Mouse (Mus musculus) G1E (cell line): ENCODE results near the gene Tmem37. TPM values are rescaled to one million over a fixed set of nuclear protein-coding genes. Genes with fewer than 3 reads are reported as not detected.

Experiments
- ATAC-seq: 2 replicates; pipeline ENCODE4 v1.8.0; 2016; ENCODE audit warnings: mild to moderate bottlenecking; ENCODE audit not compliant: insufficient number of reproducible peaks, poor library complexity, low FRiP score, severe bottlenecking; ENCODE audit errors: extremely low read depth
- DNase-seq: peaks from one replicate; pipeline ENCODE4 v3.0.0; 2012; ENCODE audit warnings: low spot score
- H3K27me3 ChIP-seq: 2 replicates; pipeline ENCODE4 v1.6.1; 2012; ENCODE audit warnings: mild to moderate bottlenecking, low read length, inconsistent platforms; ENCODE audit not compliant: insufficient read depth
- H3K36me3 ChIP-seq: replicated peaks from 2 replicates; pipeline ENCODE3; 2012; ENCODE audit warnings: mild to moderate bottlenecking, inconsistent platforms
- H3K4me1 ChIP-seq: 2 replicates; pipeline ENCODE4 v1.6.1; 2012; ENCODE audit warnings: low read depth, low read length, inconsistent platforms, mixed read lengths; ENCODE audit not compliant: insufficient read depth
- H3K4me3 ChIP-seq: 2 replicates; pipeline ENCODE4 v1.5.1; 2012; ENCODE audit warnings: low read depth, mild to moderate bottlenecking, inconsistent platforms, low read length, moderate library complexity, mixed read lengths
- H3K9me3 ChIP-seq: replicated peaks from 2 replicates; pipeline ENCODE4 v1.6.1; 2012; ENCODE audit warnings: inconsistent platforms
- CTCF ChIP-seq: IDR thresholded peaks from 2 replicates; pipeline ENCODE4 v1.5.1; 2012; ENCODE audit warnings: low read depth, low read length, inconsistent platforms, mixed read lengths
- GATA1 ChIP-seq: IDR thresholded peaks from 2 replicates; pipeline ENCODE4 v1.6.1; 2012; ENCODE audit warnings: borderline replicate concordance, low read length, inconsistent platforms, mixed read lengths
- GATA2 ChIP-seq: IDR thresholded peaks from 2 replicates; pipeline ENCODE4 v1.6.1; 2012; ENCODE audit warnings: low read depth, low read length, inconsistent platforms, borderline replicate concordance
- POLR2AphosphoS5 ChIP-seq: IDR thresholded peaks from 2 replicates; pipeline ENCODE4 v1.6.1; 2012; ENCODE audit warnings: low read depth, low read length, inconsistent platforms; ENCODE audit not compliant: insufficient replicate concordance
- TAL1 ChIP-seq: conservative IDR thresholded peaks from 2 replicates; pipeline ENCODE4 v1.6.1; 2012; ENCODE audit warnings: low read depth, low read length, inconsistent platforms, mixed read lengths
- polyA plus RNA-seq: library from polyadenylated mRNA; stranded (reverse); fragments of >175 nt; gene quantifications from 2 replicates; pipeline ENCODE4 v1.2.3, GENCODE M21; 2012
- total RNA-seq, 2 experiments: library from RNA; stranded (forward) in 1 of 2; stranded (reverse) in 1 of 2; fragments of 200-1000 nt in 1 of 2; fragments of >200 nt in 1 of 2; fragmentation: Nextera tagmentation in 1 of 2; gene quantifications; 2 replicates each; pipeline ENCODE4 v1.2.3; 2014 to 2017

Tmem37 gene
- total and polyA plus RNA-seq, 3 experiments, result 0.22 TPM; not detected in 2

DNA sequence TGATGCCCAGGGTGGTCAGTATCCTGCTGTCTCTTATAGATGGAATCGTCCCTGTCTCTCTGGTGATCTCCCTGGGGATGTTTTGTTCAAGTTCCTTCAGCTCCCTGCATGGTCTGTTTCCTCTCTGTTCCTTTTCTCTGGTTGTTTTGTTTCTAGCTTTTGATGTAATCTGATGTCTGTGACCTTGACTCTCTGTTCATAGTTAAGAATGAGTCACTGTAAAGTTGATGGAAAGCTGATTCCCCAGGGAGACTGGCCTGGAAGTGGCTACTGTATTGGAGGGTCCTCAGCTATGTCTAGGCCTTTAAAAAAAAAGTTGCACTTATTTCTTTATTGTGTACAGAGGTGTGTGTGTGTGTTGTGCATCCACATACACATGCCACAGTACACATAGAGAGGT, 22.8 kb downstream of the Tmem37 start:
- H3K9me3 ChIP-seq, result no peaks in the 10 kb centered on the region
- H3K4me3 ChIP-seq, result no peak overlapping the region
- ATAC-seq (no peak), DNase-seq (no peak)
- no peaks in the 10 kb centered on the region for H3K4me1 ChIP-seq
- H3K27me3 ChIP-seq, result no peaks in the 10 kb centered on the region; the same call in 1 of the 2 replicates
- H3K36me3 ChIP-seq, result no peaks in the 10 kb centered on the region
- TF ChIP-seq CTCF (no peak), GATA1 (no peak), POLR2AphosphoS5 (no peak), TAL1 (no peak), GATA2 (no peak)

DNA sequence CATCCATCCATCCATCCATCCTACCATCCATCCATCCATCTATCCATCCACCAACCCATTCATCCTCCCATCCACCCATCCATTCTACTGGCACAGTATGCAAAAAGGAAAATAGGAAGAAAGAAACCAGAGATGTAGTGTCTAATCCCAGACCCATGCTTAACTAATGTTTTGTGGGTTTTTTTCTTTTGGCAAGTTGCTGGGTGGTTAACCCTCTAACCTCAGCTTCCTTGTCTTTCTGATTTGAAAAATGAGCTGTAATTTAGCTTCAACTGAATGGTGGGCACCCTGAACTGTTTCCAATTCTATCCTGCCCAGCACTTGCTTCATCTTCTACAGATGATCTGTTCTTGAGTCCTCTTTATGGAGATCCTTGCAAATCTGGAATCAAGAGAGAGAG, 26.5 kb downstream of the Tmem37 start:
- ATAC-seq, result no peak
- H3K4me1 ChIP-seq, result peaks cover 2% of the 10 kb centered on the region; the same call in 1 of the 2 replicates

DNA sequence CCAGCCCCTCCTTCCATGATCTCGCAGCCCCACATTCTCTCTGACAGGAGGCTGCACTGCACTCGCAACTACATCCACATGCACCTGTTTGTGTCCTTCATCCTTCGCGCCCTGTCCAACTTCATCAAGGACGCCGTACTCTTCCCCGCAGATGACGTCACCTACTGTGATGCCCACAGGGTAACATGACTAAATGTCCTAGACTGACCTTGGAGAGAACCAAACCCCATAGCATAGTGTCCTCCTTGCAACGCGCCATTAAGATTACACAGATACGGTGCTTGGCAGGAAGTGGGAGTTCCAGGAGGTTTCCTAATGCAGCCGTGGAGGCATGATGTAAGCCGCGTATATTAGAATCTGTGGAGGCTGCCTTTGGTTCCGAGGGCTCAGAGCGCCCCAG, 29.3 kb downstream of the Tmem37 start:
- TF ChIP-seq TAL1 (no peak), POLR2AphosphoS5 (no peak), GATA1 (no peak), CTCF (no peak), GATA2 (no peak)
- no peaks in the 10 kb centered on the region for H3K9me3 ChIP-seq
- H3K36me3 ChIP-seq, result no peaks in the 10 kb centered on the region
- ATAC-seq, result no peak
- peaks cover 2% of the 10 kb centered on the region; the same call in 1 of the 2 replicates for H3K4me1 ChIP-seq
- H3K27me3 ChIP-seq, result peaks cover 3% of the 10 kb centered on the region; the same call in 1 of the 2 replicates
- DNase-seq, result no peak
- no peak overlapping the region for H3K4me3 ChIP-seq

More for the DNA sequence above, 26.5 kb downstream of the Tmem37 start:
- Histone ChIP-seq H3K4me3 (no peak overlapping the region), H3K36me3 (no peaks in the 10 kb centered on the region), H3K27me3 (peaks cover 3% of the 10 kb centered on the region; the same call in 1 of the 2 replicates), H3K9me3 (no peaks in the 10 kb centered on the region)
- no peak for DNase-seq
- no peak for TF ChIP-seq GATA1

DNA sequence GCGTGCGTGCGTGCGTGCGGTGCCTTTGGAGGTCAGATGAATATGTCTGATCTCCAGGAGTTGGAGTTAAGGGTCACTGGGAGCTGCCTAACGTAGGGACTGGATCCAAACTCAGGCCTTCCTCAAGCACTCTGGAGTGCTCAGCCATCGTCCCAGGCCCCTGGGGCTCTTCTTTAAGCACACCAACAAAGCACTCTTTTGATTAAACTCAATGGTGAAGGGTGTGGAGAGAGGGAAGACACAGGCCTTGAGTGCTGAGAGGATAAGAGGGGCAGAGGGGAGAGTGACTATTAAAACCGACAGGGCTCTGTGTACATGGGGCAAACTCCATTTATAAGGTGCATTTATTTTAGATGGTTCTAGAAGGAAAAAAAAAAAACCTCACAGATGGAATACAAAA, 31.5 kb downstream of the Tmem37 start:
- TF ChIP-seq POLR2AphosphoS5 (no peak), CTCF (no peak), GATA2 (no peak), GATA1 (no peak), TAL1 (no peak)
- H3K27me3 ChIP-seq, result peaks cover 4% of the 10 kb centered on the region
- DNase-seq, result no peak
- no peaks in the 10 kb centered on the region for H3K9me3 ChIP-seq
- ATAC-seq, result no peak
- no peaks in the 10 kb centered on the region for H3K36me3 ChIP-seq
- H3K4me1 ChIP-seq, result peaks cover 2% of the 10 kb centered on the region; the same call in 1 of the 2 replicates
- no peak overlapping the region for H3K4me3 ChIP-seq

DNA sequence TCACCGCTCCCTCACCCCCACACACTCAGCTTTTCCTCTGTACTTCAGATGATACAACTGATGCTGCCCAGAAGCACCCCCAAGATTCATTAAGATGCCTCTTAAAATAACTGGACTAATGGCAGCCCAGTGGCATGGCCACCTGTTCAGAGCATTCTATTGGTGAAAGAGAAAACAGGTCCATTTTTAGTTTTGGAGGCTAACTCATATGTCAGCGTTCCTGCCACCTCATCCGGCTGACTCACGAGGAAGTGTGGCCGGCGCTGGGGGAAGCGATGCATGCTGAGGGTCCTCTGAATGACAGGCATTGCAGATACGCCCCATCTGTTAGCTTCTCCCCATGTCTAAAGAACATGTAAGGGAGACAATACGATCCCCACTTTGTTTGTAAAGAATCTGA, 35.3 kb downstream of the Tmem37 start:
- Histone ChIP-seq H3K4me1 (peaks cover 2% of the 10 kb centered on the region; the same call in 1 of the 2 replicates), H3K27me3 (peaks cover 6% of the 10 kb centered on the region), H3K36me3 (no peaks in the 10 kb centered on the region), H3K9me3 (no peaks in the 10 kb centered on the region), H3K4me3 (no peak overlapping the region)
- DNase-seq (no peak), ATAC-seq (no peak)
- no peak for TF ChIP-seq POLR2AphosphoS5
- TF ChIP-seq TAL1, result no peak
- no peak for TF ChIP-seq CTCF
- no peak for TF ChIP-seq GATA2
- TF ChIP-seq GATA1, result no peak

DNA sequence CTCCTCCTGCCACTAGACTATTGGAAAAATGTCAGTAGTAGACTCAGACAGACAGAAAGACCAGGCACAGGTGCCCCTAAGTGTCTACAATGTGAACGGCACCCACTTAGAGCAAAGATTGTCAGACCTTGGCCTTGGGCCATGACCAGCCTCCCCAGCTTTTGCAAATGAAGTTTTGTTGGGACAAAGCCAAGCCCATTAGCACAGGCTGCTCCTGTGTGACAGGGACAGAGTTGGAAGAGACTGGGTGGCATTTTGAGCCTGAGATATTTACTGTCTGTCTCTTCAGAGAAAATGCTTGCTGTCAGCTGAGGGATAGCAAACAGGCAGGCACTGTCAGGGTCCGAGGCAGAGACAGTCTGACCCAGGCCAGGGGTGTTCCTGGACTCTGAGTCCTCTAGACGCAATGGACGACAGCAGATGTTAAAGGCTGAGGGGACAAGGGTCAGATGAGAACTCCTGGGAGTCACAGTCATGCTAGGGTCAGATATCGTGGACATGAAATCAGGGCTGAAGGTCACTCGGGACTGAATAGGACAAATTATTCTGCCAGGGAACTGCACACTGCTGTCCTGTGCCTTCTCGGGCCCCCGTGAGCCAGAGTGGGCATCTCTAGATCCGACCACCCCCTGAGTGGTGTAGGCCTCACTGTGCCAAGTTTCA, 36.7 kb downstream of the Tmem37 start:
- ATAC-seq (no peak), DNase-seq (no peak)
- Histone ChIP-seq H3K36me3 (no peaks in the 10 kb centered on the region), H3K4me1 (no peaks in the 10 kb centered on the region), H3K4me3 (no peak overlapping the region), H3K9me3 (no peaks in the 10 kb centered on the region), H3K27me3 (peaks cover 4% of the 10 kb centered on the region; the same call in 1 of the 2 replicates)
- no peak for TF ChIP-seq GATA1
- no peak for TF ChIP-seq CTCF
